Mouse (Mus musculus): ENCODE data around the gene Zc3h12a.

The Zc3h12a gene

DNA sequence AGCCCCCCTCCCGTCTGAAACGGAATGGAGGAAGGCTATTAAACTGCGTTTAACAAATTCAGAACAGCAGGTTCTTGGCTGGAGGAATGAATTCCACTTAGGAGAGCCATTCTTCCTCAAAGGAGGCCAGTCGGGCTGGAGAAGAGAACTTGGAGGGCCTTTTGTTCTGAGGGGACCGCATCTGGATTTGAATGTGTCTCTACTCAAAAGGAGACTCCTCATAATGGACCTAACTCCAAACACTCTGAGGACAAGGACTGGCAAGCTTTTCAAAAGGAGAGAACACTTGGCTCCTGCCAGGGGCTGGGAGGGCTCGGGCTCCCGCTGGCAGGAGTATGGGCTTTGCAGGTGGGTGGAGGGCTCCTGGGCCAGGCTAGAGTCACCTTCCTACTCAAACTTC, 17.0 kb upstream of the Zc3h12a start:
- no peak for DNase-seq (ENCODE audit: low read depth)

- DNase-seq (ENCODE audit: low read depth): no peak
Measured at GRCm38 (mm10) chr4:125144211-125144610, 16.6 kb upstream of the Zc3h12a start.

DNA sequence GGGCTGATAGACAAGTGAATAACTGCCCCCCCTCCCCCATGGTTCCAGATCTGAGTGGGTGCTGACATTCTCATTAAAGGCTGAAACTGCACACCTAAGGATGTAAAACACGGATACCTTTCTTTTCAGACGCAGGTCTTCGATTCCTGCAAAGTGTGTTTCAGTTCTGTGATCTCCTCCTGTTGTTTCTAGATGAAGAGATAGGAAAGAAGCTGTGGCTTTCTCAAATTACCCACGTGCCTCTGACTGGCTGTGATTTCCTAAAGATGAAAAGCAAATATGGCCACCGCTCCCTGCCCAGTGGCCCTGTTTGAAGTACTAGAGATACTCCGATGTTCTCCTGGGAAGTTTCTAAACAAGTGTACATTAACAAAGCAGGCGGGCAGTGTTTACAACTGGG, 10.7 kb upstream of the Zc3h12a start:
- DNase-seq (ENCODE audit: low read depth): no peak

DNA sequence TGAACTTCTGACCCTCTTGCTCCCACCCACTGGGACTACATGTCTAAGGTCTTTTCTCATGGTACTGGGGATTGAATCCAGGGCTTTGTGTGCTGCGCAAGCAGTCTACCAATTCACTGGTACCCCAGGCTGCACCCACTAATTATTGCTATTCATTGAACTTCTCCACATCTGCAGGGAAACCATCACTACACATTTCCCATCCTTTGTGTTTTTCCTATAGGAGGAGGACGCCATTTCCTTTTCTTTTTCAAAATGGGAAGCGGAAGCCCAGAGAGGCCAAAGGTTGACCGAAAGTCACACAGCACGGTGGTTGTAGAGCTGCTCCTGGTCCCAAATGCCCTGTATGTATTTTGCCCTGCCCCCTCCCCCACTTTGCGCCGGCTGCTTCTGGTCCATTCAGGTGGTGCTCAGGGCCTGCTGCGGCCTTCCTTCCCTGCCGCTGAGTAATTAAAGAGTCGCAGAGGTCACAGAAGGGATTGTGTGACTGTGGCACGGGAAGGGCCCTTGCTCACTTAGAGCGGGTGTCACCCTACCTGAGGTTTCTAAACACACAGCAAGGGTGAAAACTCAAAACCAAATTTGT, 8.8 kb upstream of the Zc3h12a start:
- no peak for DNase-seq (ENCODE audit: low read depth)

DNA sequence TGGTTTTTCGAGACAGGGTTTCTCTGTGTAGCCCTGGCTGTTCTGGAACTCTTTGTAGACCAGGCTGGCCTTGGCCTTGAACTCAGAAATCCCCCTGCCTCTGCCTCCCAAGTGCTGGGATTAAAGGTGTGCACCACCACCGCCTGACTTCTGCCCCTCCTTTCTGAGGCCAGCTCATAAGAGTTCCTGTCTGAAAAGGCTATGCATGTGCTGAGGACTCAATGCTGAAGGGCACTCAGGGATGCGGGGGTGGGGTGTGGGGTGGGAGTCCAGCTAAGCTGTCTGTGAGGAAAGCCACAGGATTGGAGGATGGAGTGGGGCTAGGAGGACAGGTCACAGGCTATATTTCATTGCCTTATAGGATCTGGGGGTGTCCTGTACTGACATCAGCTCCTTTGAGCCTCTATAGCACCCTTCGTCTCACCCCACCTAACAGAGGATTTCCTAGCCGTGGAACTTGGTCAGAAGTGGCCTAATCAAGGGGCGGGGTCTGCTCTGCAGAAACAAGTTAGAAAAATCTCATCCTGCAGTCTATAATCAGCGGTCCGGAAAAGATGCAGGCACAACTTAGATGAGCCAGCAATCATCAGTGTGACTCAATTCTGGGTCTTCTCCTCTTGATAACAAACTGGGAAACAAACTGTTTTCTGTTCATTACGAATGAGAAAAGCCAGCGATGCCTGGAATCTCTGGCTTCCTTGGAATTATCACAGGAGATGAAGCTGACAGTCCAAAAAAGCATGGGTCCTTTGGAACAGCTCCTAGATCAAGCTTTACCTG, 7.6 kb upstream of the Zc3h12a start:
- no peak for DNase-seq (ENCODE audit: low read depth)

GRCm38 (mm10) chr4:125134631-125135030, 7.0 kb upstream of the Zc3h12a start:
- no peak for DNase-seq (ENCODE audit: low read depth)

GRCm38 (mm10) chr4:125134192-125134591, 6.6 kb upstream of the Zc3h12a start:
- no peak for DNase-seq (ENCODE audit: low read depth)

DNA sequence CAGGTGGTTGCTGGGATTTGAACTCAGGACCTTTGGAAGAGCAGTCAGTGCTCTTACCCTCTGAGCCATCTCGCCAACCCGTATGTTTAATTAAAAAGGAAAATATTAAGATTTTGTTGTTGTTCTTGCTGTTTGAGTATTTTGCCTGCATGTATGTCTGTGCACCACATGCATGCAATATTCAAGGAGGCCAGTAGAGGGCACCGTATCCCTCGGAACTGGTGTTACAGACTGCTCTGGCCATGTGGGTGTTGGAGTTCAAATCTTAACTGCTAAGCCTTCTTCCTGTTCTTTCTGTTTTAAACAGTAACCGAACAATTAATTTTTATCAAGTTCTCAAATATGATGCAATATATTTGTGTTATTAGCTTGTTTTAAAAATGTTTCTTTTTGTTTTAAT, 4.8 kb upstream of the Zc3h12a start:
- DNase-seq (ENCODE audit: low read depth): peak; percentile 53

DNA sequence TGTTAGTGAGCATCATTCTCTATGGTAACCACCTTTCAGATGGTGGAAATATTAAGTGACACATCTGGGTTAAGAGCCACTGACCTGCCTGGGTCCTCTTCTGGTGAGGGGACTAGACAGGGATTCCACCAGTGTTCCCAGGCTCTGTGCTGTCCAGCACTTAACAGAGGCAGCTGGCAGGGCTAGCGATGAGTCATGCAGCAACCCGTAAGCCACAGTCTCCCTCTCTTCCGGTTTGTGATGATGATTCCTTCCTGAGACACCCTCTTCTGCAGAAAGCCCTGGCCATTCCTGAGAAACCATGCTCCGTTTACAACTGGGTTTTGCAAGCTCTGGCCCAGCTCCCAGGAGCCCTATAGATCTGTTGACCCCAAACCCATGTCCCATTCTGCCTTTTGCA, 3.9 kb upstream of the Zc3h12a start:
- no peak for DNase-seq (ENCODE audit: low read depth)

GRCm38 (mm10) chr4:125126761-125127160, 879 bp downstream of the Zc3h12a start:
- no peak for DNase-seq (ENCODE audit: low read depth)

GRCm38 (mm10) chr4:125126186-125126585, 1.5 kb downstream of the Zc3h12a start:
- no peak for DNase-seq (ENCODE audit: low read depth)

DNA sequence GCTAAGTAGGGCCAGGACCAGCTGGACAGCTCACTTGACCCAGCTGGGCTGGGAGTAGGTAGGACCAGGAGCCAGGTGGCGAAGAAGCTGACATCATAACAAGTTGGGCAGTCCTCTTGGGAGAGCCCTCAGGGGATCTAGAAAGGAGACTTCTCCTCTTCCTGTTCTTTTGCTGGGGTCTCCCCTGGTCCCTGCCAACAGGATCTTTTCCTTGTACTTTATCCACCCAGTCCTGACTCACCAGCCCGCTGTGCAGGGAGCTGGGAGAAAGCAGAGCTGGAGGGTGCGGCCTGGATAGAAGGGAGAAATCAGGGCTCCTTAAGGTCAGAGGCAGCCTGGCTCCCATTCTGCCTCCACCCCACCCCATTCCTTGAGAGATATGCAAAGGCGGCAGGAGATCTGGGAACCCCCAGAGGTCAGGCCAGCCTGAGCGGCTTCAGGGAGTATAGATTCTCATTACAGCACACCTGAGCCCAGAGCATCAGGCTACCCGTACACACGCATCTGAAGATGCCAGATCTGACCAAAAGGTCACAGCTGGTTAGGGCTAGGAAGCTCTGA, 2.2 kb downstream of the Zc3h12a start:
- no peak for DNase-seq (ENCODE audit: low read depth)

DNA sequence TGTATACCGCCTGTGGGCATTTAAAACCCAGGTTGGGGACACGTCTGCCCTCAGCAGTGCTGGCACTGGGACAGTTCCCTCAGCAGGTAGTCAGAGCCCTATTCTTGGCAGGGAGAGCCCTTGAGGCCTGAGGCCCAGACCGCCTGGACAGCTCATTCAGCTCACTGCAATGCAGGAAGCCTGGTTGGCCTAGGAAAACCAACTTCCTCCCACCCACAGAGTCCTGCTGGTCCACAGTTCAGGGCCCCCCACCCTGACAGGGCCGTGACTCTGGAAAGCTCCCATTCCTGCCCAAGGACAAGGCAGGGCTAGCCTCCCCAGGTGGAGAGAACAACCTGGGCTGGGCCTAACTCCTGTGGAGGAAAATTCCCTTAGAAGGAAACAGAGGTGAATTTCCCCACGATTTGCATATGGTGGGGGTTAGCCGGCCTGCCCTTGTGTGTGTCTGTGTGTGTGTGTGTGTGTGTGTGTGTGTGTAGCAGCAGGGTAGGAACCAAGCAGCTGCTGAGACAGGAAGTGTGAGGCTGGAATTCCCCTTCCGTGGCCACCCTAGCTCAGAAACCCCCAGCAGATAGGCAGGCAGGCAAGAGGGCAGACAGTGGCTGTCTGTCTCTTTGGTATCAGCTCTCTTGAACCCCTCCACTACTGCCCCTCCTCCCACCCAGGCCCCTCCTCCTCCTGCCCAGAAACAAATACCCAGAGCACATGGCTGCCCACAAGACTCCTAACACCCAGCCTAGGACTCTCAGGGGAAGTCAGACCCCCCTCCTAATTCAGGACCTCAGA, 3.0 kb downstream of the Zc3h12a start:
- DNase-seq (ENCODE audit: low read depth): no peak

GRCm38 (mm10) chr4:125123279-125123671, 4.4 kb downstream of the Zc3h12a start:
- no peak for DNase-seq (ENCODE audit: low read depth)

GRCm38 (mm10) chr4:125122431-125123278, 5.0 kb downstream of the Zc3h12a start:
- DNase-seq (ENCODE audit: low read depth): no peak

GRCm38 (mm10) chr4:125119721-125120120, 7.9 kb downstream of the Zc3h12a start:
- no peak for DNase-seq (ENCODE audit: low read depth)

DNA sequence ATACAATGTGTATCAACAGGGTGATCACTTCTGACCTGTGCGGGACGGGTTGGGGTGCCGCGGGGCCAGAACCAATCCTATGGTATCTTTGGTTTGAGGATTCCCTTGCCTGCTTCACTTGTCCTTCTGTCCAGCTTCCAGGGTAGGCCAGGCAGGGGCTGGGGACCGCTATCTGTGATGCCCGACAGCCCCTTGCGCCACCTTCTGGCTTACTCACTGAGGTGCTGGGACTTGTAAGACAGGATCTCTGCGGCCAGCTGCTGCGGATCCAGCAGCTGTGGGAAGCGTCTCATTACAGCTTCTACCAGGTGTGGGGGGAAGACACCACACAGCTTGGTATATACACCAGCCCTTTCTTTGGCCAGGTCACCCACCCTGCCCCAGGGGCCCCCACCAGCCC, 8.6 kb downstream of the Zc3h12a start:
- no peak for DNase-seq (ENCODE audit: low read depth)

DNA sequence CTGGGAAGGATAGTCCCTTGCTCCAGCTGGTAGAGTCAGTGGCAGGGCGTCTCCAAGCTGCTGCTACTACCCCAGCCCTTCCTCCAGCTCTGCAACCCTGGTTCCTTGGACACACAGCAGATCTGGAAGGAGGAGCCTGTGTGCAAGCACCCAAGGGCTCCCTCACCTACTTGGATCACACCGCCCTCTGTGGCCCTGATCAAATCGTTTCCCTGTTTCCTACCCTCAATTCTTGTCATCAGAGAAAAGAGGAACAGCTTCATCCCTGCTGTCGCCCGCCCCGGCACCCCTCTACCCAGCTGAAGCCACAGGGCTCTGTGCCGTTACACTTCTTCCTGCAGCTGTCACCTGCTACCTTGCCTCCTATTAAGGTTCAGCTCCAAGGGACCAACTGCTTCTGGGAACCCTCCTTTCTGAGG, 9.7 kb downstream of the Zc3h12a start:
- DNase-seq (ENCODE audit: low read depth): no peak

DNA sequence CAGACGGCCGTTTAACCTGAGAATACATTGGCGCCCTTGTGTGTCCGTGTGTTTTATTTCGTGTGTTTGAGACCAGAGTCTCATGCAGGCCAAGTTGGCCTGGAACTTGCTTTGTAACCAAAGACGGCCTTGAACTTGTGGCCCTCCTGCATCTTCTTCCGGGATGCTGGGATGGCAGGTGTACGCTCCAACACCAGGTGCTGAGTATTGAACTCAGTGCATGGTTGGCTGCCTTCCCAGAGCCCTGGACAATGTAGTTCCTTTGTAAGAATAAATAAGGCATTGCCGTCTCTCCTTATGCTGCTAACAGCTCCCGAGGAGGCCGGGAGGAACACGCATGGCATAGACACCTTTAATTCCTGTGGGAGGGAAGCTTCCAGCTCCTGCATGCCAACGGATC, 10.7 kb downstream of the Zc3h12a start:
- no peak for DNase-seq (ENCODE audit: low read depth)

GRCm38 (mm10) chr4:125116090-125116861, 11.4 kb downstream of the Zc3h12a start:
- no peak for DNase-seq (ENCODE audit: low read depth)

GRCm38 (mm10) chr4:125115710-125116089, 11.9 kb downstream of the Zc3h12a start:
- DNase-seq (ENCODE audit: low read depth): no peak

Measured in c-Kit-positive CD71-positive TER-119-negative erythroid progenitor cells, embryonic 14.5 days (primary cell).